Mouse (Mus musculus) small intestine, adult 2 months (tissue): Measurements from ENCODE around the gene Naaladl2.

Experiments
- CTCF ChIP-seq: fragments of 200-500 bp; IDR thresholded peaks from 2 replicates; pipeline ENCODE4 v1.5.1; 2012; ENCODE audit warnings: low read depth, mild to moderate bottlenecking, control low read depth, inconsistent platforms, low read length, moderate library complexity, mixed read lengths; ENCODE audit not compliant: insufficient replicate concordance, insufficient read length; ENCODE audit errors: extremely low read depth
- POLR2A ChIP-seq: fragments of 200-500 bp; IDR thresholded peaks from 2 replicates; pipeline ENCODE4 v1.6.1; 2012; ENCODE audit warnings: low read depth, mild to moderate bottlenecking, control low read depth, inconsistent platforms, low read length, moderate library complexity

- no peak for TF ChIP-seq POLR2A
- no peak for TF ChIP-seq CTCF
Observed at GRCm38 (mm10) chr3:24942170-24942569, 201.9 kb downstream of the Naaladl2 start.
